Mouse (Mus musculus): ENCODE measurements around the gene Gatad2b.

GRCm38 (mm10) chr3:90265034-90265931 lies 27.7 kb upstream of the Gatad2b start, which contains the start of gene Dennd4b:
- TF ChIP-seq CTCF (IDR thresholded peaks at IDR 0.05; ENCODE audit: control insufficient read depth, insufficient read depth, low read length) (peak; percentile 80), POLR2A (IDR thresholded peaks at IDR 0.05; ENCODE audit: borderline replicate concordance, control insufficient read depth, low read depth, low read length) (peak; percentile 71; the same call in 1 of the 2 replicates)

Data from bone marrow, adult 2 months (tissue).